Mouse (Mus musculus): ENCODE results near the gene Arpp21. TPM values are rescaled to one million over a fixed set of nuclear protein-coding genes. Genes with fewer than 3 reads are reported as not detected.

Arpp21 gene
- total RNA-seq, 2 experiments from 2014 or later = 204 to 210 TPM

- DNase-seq (ENCODE audit: low spot score in 2 of 2) = no peak
Measured at GRCm38 (mm10) chr9:112185746-112186145, 50.0 kb downstream of the Arpp21 start.

- no peak for DNase-seq (ENCODE audit: low spot score in 2 of 2)
Measured at GRCm38 (mm10) chr9:112182738-112183137, 53.0 kb downstream of the Arpp21 start.

- DNase-seq (ENCODE audit: low spot score in 2 of 2) = no peak
Measured at GRCm38 (mm10) chr9:112180006-112180405, 55.7 kb downstream of the Arpp21 start.

- DNase-seq (ENCODE audit: low spot score in 2 of 2) = no peak
Measured at GRCm38 (mm10) chr9:112178438-112178837, 57.3 kb downstream of the Arpp21 start.

GRCm38 (mm10) chr9:112177569-112177968 is 58.2 kb downstream of the Arpp21 start:
- DNase-seq (ENCODE audit: low spot score in 2 of 2) = no peak

- DNase-seq (ENCODE audit: low spot score in 2 of 2) = no peak
Measured at GRCm38 (mm10) chr9:112176317-112176716, 59.4 kb downstream of the Arpp21 start.

- DNase-seq (ENCODE audit: low spot score in 2 of 2) = no peak
Measured at GRCm38 (mm10) chr9:112174407-112175357, 61.1 kb downstream of the Arpp21 start.

- DNase-seq (ENCODE audit: low spot score in 2 of 2) = no peak
Measured at GRCm38 (mm10) chr9:112173778-112174177, 62.0 kb downstream of the Arpp21 start.

GRCm38 (mm10) chr9:112164677-112165076 is 71.1 kb downstream of the Arpp21 start:
- DNase-seq (ENCODE audit: low spot score in 2 of 2) = no peak

GRCm38 (mm10) chr9:112160981-112161380 is 74.8 kb downstream of the Arpp21 start:
- DNase-seq (ENCODE audit: low spot score in 2 of 2) = no peak

- no peak for DNase-seq (ENCODE audit: low spot score in 2 of 2)
Measured at GRCm38 (mm10) chr9:112153972-112154371, 81.8 kb downstream of the Arpp21 start.

- DNase-seq (ENCODE audit: low spot score in 2 of 2) = no peak
Measured at GRCm38 (mm10) chr9:112152762-112153161, 83.0 kb downstream of the Arpp21 start.

- no peak for DNase-seq (ENCODE audit: low spot score in 2 of 2)
Measured at GRCm38 (mm10) chr9:112151177-112151576, 84.6 kb downstream of the Arpp21 start.

GRCm38 (mm10) chr9:112140658-112141057 is 95.1 kb downstream of the Arpp21 start:
- DNase-seq (ENCODE audit: low spot score in 2 of 2) = no peak

- DNase-seq (ENCODE audit: low spot score in 2 of 2) = no peak
Measured at GRCm38 (mm10) chr9:112137820-112138219, 97.9 kb downstream of the Arpp21 start.

GRCm38 (mm10) chr9:112130812-112131211 is 104.9 kb downstream of the Arpp21 start:
- DNase-seq (ENCODE audit: low spot score in 2 of 2) = peak; percentile 51 to 81

- DNase-seq (ENCODE audit: low spot score in 2 of 2) = no peak
Measured at GRCm38 (mm10) chr9:112124667-112125066, 111.1 kb downstream of the Arpp21 start.

- no peak for DNase-seq (ENCODE audit: low spot score in 2 of 2)
Measured at GRCm38 (mm10) chr9:112124184-112124583, 111.6 kb downstream of the Arpp21 start.

- DNase-seq (ENCODE audit: low spot score in 2 of 2) = no peak
Measured at GRCm38 (mm10) chr9:112123421-112123828, 112.3 kb downstream of the Arpp21 start.

- no peak for DNase-seq (ENCODE audit: low spot score in 2 of 2)
Measured at GRCm38 (mm10) chr9:112119535-112119934, 116.2 kb downstream of the Arpp21 start.

- DNase-seq (ENCODE audit: low spot score in 2 of 2) = no peak
Measured at GRCm38 (mm10) chr9:112119106-112119433, 116.7 kb downstream of the Arpp21 start.

- DNase-seq (ENCODE audit: low spot score in 2 of 2) = peak; percentile 40 to 67
Measured at GRCm38 (mm10) chr9:112118411-112119105, 117.2 kb downstream of the Arpp21 start.

Data from layer of hippocampus, adult 18-20 months (tissue).